Mouse (Mus musculus): ENCODE measurements around the gene Mapk1. TPM values are rescaled to one million over a fixed set of nuclear protein-coding genes. Genes with fewer than 3 reads are reported as not detected.

Mapk1 gene
- 82.0 and 108 TPM in 2 replicates for polyA plus RNA-seq (2012; rRNA removed; ENCODE audit: low replicate concordance)

DNA sequence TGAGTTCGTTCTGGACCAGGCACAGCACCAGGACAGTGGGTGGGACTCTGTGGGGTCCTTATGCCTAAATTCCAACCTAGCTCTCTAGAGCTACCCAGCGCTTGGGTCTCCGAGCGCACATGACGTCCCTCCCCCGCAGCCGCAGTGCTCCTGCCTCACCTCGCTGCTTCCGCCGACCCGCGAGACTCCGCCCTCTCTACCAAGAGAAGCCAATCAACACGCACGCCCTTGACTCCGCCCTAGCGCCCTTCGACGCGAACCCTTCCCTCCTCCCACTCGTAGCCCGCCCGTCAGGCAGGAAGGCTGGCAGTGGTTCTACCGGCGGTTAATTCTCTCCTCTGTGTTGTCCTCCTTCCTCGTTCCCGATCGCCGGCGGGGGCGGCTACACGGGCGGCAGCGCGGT, at the start of gene Mapk1:
TSS of gene Mapk1 (plus strand) at position 252 of the 403 bp plus-strand sequence.

GRCm38 (mm10) chr16:17069511-17070443, 86.6 kb downstream of the Mapk1 start, which contains the start of gene Ypel1:
TSS of gene Ypel1 (plus strand) at chr16:17069696.

Other genes starting within 250 kb of the Mapk1 start
- 0.06 and 0.09 TPM in 2 replicates for gene Spag6l, start 153.9 kb upstream of the Mapk1 start, polyA plus RNA-seq (2012; rRNA removed; ENCODE audit: low replicate concordance)
- gene Igll1, start 119.4 kb upstream of the Mapk1 start, polyA plus RNA-seq (2012; rRNA removed; ENCODE audit: low replicate concordance), result not detected in 2 replicates
- gene Top3b, start 112.6 kb upstream of the Mapk1 start, polyA plus RNA-seq (2012; rRNA removed; ENCODE audit: low replicate concordance), result 74.7 and 103 TPM in 2 replicates
- gene Vpreb1, start 112.5 kb upstream of the Mapk1 start, polyA plus RNA-seq (2012; rRNA removed; ENCODE audit: low replicate concordance), result 2.5 and 7.1 TPM in 2 replicates
- gene Ppm1f, start 86.9 kb upstream of the Mapk1 start, polyA plus RNA-seq (2012; rRNA removed; ENCODE audit: low replicate concordance), result 31.5 and 37.5 TPM in 2 replicates
- 3.7 and 3.9 TPM in 2 replicates for gene Ypel1, start 86.3 kb downstream of the Mapk1 start, polyA plus RNA-seq (2012; rRNA removed; ENCODE audit: low replicate concordance)
- gene Ppil2, start 127.9 kb downstream of the Mapk1 start, polyA plus RNA-seq (2012; rRNA removed; ENCODE audit: low replicate concordance), result 85.9 and 113 TPM in 2 replicates
- gene 2610318N02Rik, start 141.8 kb downstream of the Mapk1 start, polyA plus RNA-seq (2012; rRNA removed; ENCODE audit: low replicate concordance), result 0.30 and 2.3 TPM in 2 replicates
- 19.6 and 41.8 TPM in 2 replicates for gene Sdf2l1, start 149.0 kb downstream of the Mapk1 start, polyA plus RNA-seq (2012; rRNA removed; ENCODE audit: low replicate concordance)
- gene Ydjc, start 161.2 kb downstream of the Mapk1 start, polyA plus RNA-seq (2012; rRNA removed; ENCODE audit: low replicate concordance), result 1.7 and 16.6 TPM in 2 replicates
- 0.33 and 1.3 TPM in 2 replicates for gene Ccdc116, start 163.8 kb downstream of the Mapk1 start, polyA plus RNA-seq (2012; rRNA removed; ENCODE audit: low replicate concordance)
- 65.1 and 66.8 TPM in 2 replicates for gene Ube2l3, start 219.3 kb downstream of the Mapk1 start, polyA plus RNA-seq (2012; rRNA removed; ENCODE audit: low replicate concordance)
- 0.03 TPM in 1 of 2 replicates, not detected in the other for gene Rimbp3, start 225.2 kb downstream of the Mapk1 start, polyA plus RNA-seq (2012; rRNA removed; ENCODE audit: low replicate concordance)